Mouse (Mus musculus) megakaryocyte, adult 5-6 weeks (primary cell): ENCODE data around the gene A4galt. TPM values are rescaled to one million over a fixed set of nuclear protein-coding genes. Genes with fewer than 3 reads are reported as not detected.
"Not testable (repeated sequence)": the region's sequence is repeated elsewhere in the genome, so short reads cannot be mapped to it uniquely, and the experiment has no call there.

ENCODE experiments used
- ATAC-seq: 2 replicates; pipeline ENCODE4 v1.8.0; 2016; ENCODE audit warnings: mild to moderate bottlenecking, inconsistent platforms; ENCODE audit not compliant: poor library complexity, severe bottlenecking
- total RNA-seq, 2 experiments: library from RNA; stranded (forward) in 1 of 2; stranded (reverse) in 1 of 2; fragments of 153-499, 151-499 nt in 1 of 2; fragments of 221-1000, 200-1000 nt in 1 of 2; gene quantifications; 2 replicates each; pipeline versions ENCODE4 v1.2.3 to v1.2.4; 2015 to 2017

A4galt gene
- total RNA-seq (2015) (not detected in 2 replicates), total RNA-seq (2017) (not detected in 2 replicates)

DNA sequence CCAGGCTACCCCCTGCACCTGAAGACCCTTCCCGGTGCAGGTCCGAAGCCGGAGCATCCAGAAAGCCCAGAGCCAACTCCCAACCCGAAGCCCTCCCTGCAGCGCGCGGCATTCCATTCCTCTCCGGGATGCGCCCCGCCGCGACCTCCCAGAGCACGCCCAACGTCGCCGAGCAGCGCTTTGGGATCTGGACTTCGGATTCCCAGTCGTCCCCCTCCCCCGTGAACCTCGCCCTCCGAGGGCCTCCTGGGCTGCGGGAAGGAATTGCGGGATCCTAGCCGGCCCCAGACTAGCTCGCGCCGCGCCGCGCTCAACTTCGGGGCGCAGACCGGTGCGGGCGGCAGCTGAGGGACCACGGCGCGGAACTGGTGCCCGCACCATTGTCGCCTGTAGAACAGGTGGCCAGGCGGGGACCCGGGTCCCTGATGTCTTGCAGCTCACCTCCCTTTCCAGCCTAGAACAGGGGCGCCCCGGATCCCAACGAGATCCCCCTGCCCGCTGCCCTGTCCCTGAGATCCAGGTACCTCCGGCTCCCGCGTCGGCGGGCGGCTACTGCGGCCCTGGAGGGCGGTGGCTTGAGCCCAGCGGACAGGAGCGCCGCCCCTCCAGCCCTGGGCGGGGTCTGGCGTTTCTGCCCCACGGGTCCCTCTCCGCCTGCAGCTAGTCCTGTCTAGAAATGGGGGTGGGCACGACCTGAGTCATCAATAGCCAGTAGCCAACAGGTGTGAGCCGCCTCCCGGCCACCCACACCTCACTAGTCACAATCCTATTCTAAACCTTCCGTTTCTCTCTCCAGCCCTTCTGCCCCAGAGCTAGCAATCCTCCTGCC, at the start of gene A4galt:
Gene A4galt, minus strand, starts transcription at position 599 of the 829 bp plus-strand sequence.
- ATAC-seq = no peak

DNA sequence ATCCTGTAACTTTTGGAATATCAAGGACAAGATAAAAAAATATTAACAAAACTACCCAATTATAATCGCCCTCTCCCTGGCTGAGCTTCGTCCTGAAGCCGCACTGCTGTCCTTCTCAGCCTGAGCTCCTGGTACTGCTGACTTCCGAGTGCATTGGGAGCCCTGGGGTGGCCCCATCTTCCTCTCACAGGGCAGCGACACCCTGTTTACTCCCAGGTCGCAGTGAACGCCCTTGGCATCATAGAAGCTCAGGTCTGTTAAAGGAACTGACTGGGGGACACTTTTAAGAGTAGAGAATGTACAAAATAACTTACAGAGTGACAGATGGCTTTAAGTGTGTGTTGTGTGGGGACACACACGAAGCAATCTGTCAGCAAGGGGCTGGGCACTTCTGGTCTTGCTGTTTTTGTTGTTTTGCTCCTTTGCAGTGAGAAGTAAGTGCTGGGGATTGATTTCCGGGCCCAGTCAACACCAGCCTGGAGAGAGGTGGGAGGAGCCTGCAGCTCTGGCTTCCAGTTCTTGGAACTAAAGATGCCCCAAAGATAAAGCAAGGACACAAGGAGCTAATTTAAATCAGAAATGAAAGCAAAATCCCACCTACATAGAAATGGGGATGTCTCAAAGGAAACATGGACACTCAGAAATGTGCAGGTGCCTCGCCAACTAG, 48.5 kb upstream of the A4galt start:
- ATAC-seq = no peak

DNA sequence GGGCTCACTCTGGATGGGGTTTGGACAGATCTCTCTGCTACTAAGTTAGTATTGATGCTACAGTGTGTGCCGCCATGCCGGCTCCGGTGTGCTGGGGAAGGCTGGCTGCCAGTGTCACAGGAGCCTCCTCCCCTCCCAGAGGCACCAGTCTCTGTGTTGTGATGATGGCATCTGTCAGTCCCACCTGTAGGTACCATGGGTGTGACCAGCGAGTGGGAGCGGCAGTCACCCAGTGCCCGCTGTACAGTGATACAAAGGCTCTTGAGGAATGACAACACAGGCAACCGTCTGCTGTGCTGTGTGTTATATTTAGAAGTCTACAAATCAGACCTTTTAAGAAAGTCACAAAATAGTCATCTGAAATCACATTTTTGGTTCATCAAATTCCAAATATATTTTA, 47.9 kb upstream of the A4galt start:
- ATAC-seq = no peak

DNA sequence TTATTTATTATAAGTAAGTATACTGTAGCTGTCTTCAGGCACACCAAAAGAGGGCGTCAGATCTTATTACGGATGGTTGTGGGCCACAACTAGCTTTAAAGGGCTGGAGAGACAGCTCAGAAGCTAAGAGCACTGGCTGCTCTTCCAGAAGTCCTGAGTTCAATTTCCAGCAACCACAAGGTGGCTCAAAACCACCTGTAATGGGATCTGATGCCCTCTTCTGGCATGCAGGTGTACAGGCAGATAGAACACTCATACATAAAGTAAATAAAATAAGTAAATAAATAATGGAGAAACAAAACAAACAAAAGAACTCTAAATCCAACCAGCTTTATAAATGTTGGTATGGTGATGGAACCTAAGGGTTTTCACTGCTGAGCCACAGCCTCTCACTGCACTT, 47.2 kb upstream of the A4galt start:
- no peak for ATAC-seq

DNA sequence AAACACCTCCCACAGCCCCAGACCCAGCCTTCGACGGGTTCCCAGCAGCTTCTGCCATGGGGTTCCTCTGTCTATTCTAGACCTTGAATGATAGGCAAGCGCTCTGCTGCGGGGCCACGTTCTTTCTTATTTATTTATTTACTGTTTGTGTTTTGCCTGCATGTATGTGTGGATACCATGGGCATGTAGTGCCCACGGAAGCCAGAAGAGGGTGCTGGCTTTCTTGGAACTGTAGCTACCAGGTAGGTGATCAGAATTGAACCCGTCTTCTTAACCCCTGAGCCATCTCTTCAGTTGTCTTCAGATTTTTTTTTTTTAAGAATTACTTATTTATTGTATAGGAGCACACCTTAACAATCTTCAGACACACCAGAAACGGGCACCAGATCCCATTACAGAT, 46.7 kb upstream of the A4galt start:
- no peak for ATAC-seq

DNA sequence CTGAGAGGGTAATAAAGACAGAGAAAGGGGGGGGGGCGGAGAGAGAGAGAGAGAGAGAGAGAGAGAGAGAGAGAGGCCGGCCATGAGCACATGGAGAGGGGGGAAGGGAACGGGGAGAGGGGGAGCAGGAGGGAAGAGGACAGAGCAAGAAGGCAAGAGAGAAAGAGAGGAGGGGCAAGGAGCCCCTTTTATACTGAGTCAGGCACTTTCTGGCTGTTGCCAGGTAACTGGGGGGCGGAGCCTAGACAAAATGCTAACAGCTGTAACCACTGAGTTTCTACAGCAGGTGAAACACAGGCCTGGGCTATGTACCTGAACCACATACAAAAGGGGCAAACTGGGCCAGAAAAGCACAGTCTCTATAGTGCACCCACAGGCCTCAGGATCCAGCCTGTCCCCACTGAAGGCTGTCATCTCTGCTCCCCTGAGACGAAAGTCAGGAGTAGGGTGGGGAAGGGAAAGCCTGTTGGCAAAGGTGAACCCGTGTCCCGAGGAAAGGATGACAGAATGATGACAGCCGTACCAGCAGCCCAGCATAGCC, 45.3 kb upstream of the A4galt start:
- ATAC-seq = no peak

DNA sequence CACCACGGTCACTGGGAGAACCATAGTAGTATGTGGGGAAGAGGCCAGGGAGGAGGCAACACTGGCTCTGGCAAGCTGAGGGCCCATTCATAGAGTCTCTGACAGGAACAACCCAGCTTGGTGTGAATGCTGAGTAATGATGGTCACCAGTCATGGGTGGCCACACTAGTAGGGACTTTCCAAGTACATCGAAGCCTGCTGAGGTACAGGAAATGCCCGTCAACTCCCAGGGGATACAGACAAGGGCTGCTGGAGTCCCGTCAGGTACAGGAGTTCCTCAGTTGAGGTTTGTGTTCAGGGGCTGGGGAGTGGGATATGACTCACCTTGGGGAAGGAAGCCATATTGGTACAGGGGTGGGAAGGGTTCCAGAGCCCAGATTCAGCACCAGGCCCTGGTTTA, 44.5 kb upstream of the A4galt start:
- no peak for ATAC-seq

DNA sequence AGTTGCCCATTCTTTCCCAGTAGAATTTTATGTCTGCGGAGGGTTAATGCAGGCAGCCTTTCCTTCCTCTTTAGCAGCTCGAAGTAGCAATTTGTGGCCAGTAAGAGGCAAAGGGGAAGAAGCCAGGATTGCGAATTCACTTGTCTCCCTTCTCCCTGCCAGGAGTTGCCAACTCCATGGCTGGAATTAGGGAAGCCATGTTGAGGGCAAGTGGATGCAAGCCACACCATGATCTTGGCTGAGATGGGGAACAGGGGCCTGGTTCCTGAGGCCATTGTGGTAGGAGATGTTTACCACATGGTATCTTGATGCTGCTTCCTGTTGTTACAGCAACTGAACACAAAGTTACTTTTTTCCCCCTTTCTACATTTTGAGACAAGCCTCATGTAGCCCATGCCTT, 43.4 kb upstream of the A4galt start:
- peak; percentile 35; the same call in 1 of the 2 replicates for ATAC-seq

DNA sequence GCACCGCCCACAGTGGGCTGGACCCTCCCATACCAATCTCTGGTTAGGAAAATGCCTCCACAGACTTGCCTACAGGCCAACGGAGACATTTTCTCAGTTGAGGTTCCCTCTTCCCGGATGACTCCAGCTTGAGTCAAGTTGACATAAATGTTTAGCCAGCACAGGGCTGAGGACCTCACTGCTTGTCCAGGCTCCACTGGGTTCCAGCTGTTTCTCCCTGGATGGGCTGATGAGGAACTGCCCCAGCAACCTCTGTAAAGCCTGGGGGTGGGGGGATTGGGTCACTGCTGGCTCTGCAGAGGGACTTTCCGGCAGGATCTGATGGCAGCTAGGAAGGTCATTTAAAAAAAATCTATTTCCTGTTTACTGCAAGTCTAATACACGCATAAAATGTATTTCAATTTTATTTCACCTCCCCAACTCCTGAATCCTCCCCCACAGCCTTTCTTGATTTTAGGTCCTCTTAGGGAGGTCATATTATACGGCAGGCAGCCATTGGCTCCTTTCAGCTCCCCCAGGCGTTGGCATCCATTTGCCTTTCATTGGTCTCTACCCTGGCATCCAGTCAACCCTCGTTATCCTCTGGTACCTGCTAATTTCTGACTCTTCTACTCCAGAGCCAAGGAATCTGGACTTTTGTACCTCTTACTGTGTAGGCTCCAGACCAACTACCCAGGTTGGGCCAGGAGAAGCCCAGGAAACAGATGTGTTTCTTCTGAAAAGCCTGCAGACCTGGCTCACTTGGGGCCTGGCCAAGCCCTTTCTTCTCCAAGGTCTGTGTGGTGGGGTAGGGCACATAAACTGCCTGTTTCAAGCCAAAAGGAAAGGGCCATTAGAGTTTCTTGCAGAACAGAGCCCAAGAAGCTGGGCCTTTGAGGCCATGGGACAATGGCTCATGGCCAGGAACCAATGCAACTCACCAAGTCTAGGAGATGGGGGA, 42.4 kb upstream of the A4galt start:
- no peak for ATAC-seq

DNA sequence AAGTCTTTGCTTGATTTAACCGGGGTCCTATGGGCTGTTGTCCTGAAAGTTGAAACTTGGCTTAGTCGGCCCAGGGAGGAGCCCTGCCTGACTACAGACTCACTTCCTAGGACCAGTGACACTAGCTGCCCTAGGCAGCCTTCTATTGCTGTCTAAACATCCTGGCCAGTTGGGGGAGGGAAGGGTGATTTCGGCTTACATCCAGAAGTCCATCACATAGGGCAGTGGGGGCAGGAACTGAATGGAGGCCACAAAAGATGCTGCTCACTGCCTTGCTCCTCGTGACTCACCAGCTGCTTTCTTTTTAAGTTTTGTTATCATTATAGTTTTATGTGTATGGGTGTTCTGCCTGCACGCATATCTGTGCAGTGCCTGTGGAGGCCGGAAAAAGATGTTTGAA, 41.6 kb upstream of the A4galt start:
- no peak for ATAC-seq

DNA sequence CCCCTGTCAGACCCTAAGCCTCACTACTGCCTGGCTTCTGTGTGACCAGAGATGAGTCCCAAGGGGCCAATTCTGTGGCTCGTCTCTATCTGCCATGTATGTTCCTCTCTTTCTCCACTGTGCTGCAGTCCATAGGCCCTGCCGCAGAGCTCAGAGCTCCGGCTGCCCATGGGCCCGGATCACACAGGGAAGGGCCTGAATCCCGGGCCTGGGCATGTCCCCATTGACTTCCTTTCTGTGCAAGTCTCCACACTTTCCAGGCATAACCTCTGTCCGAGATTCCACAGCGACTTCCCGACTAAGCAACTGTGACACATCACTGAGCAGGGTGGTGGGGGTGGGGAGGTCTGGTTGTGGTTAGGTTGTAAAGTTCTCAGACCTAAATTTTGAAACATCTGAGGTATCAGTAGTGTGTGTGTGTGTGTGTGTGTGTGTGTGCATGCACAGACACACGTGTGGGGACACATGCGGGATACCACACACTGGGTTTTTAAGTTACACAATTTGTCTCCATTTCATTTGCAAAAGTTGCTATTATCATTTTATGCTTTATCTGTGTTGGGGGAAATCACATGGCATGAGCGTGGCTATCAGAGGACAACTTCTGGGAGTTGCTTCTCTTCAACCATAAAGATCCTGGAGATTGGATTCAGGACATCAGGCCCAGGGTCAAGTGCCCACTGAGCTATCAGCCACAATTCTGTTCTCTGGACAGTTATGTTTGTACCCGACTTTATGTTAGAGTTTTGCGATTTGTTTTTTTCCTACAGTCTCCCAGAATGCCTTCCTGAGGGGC, 40.9 kb upstream of the A4galt start:
- no peak for ATAC-seq

DNA sequence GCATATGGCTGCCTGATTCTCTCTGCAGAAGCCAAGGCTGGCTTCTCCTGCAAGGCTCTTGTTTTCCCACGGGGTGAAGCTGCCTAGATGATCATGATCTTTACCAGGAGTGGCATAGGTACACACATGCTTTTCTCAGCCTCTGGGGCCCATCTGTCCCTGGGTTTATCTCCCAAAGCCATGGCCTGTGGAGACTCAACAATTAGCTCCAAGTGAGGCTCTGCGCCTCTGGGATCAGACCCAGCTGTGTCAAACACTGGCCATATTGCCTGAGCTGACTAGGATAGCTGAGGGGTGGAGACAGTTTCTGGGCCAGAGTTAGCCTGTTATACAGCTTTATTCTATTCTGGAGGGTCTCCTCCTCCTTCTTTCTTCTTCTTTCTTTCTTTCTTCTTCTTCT, 39.3 kb upstream of the A4galt start:
- no peak for ATAC-seq

DNA sequence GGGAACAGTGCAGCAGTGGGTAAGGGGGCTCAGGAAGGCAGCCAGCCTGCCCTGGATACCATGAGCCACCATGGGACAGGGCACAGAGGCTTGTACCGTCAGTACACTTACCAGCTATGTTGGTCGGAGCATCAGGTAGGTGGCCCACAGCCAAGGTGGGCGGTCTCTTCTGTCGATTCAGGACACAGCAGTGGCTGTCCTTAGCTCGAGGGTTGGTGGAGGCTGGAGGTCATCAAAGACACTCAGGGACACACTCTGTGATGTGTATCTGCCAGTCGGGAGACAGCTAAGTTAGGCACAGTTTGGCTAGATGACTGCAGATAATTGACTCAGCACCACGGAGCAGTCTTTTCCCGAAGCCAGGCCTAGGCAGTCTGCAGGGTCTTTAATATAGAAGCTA, 33.3 kb upstream of the A4galt start:
- ATAC-seq = no peak

DNA sequence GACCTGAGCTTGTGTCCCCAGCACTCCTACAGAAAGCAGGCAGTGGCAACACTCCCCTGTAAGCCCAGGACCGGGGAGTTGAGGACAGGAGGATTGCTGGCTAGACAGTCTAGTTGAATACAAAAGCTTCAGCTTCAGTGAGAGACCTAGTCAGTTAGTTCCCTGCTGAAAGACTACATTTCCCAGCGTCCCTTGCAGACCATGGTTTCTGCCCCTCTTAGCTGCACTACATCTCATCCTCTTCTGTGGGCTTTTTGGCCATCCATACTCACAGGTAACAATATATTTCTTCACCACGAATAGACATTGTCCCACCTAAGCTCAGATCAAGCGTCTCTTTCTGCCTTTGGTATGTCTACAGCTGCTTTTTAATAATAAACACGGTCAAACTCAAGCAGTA, 30.8 kb upstream of the A4galt start:
- no peak for ATAC-seq

DNA sequence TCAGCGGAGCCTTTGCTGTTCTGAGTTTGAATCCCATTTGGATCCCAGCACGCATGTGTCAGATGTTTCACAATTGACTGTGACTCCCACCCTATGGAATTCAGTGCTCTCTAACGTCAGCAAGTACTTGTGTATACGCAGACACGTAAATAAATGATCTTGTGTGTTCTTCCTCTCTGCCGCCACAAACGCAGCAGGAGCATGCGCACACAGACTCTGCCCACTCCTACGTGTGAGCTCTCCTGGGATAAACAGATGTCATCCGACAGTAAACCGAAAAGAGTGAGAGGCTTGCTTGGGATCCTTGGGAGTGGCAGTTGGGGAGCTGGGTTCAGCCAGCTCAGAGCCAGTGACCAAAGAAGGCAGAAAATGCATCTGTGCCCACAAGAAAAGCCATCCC, 29.7 kb upstream of the A4galt start:
- ATAC-seq = no peak

DNA sequence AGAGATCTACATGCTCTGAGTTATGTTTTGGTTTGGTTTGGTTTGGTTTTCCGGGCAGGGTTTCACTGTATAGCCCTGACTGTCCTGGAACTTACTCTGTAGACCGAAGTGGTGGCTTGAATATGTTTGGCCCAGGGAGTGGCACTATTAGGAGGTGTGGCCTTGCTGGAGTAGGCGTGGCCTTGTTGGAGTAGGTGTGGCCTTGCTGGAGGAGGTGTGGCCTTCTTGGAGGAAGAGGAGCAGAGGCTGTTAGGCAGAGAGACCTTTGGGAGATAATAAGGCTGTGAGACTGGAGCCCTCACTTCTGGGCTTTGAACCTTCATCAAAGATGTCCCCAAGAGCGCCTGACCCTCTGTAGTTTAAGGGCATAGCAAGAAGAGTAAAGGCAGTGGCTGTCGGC, 27.0 kb upstream of the A4galt start:
- no peak for ATAC-seq

DNA sequence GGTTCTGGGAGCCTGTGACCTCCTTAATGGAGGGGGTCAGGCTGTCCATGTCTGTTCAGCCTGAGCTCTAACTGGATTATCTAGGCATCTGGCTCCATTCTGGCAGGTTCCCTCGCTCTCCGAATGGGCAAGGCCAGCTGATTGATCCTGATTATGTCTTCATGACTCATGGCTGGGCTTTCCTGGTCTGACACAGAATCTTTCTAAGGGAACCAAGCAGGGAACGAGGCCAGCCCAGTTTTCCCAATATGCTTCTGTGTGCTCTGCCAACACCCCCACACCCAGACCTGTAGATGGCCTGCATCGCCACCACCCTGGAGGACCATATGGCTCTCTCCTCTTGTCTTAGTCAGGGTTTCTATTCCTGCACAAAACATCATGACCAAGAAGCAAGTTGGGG, 25.9 kb upstream of the A4galt start:
- ATAC-seq = no peak

DNA sequence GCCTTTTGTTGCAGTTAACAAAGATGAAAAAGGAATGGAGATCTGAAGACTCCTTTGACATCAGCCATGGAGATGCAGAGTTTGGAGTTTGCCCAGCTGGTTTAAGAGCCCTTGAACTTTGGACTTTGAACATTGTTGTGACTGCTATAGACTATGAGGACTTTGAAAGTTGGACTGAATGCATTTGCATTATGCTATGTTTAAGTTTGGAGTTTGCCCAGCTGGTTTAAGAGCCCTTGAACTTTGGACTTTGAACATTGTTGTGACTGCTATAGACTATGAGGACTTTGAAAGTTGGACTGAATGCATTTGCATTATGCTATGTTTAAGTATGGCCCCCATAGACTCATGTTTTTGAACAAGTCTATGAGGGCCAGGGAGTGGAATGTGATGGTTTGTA, 22.7 kb upstream of the A4galt start:
- ATAC-seq = not testable (repeated sequence)

DNA sequence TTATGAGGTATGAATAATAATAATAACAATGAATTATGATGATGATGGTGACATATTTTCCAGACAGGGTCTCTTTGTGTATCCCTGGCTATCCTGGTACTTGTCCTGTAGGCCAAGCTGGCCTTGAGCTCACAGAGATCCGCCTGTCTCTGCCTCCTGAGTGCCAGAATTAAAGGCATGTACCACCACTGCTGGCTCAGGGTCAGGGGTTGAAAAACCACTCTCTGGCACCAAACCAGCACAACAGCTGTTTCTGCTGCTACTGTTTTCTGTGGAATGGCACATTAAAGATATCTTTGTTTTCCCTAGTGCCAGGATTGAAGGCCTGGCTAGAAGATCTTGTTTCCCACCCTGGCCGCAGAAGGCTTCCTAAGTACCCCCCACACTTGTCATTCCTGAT, 21.4 kb upstream of the A4galt start:
- no peak for ATAC-seq

DNA sequence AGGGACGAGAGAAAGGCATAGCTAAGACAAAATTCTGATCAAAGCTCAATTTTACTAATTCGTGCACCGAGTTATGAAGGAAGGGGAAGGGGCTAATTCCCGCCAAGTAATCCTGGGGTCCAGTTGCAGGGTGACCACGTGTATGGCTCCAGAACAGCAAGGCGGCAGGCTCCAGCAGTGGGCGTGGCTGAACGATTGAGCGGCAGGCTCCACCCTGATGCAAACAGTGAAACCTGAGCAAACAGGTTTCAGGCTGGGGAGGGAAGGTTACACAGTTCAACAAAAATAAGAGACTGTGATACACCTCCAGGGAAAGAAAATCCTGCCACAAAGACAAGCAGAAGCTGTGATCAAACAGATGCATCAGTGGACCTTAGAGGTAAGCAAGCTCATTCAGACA, 19.6 kb upstream of the A4galt start:
- not testable (repeated sequence) for ATAC-seq
